Mouse (Mus musculus) liver, embryonic 11.5 days (tissue): ENCODE measurements at regions not wholly inside any gene's neighbourhood (a gene's known extent, or its start where the extent isn't known, plus 50 kb on each side); places are given as distances from the start of the nearest gene placed in this dataset.

Experiments
- ATAC-seq: fragments of 200-750 bp; cut with Nextera tagmentation; replicated peaks from 2 replicates; pipeline ENCODE4 v1.8.0; 2017; ENCODE audit warnings: moderate number of reproducible peaks, mild to moderate bottlenecking, moderate TSS enrichment, moderate library complexity; ENCODE audit not compliant: low FRiP score
- DNase-seq: peaks from one replicate; pipeline ENCODE4 v3.0.0-alpha.2; 2017; ENCODE audit warnings: low spot score
- H3K27ac ChIP-seq: fragments of 300-500 bp; sonication (generic); 2 replicates; pipeline ENCODE4 v1.5.1; 2014; ENCODE audit warnings: mild to moderate bottlenecking, low read depth, low read length, control low read depth
- H3K27me3 ChIP-seq: fragments of 300-500 bp; sonication (generic); replicated peaks from 2 replicates; pipeline ENCODE4 v1.6.1; 2014; ENCODE audit warnings: low read length, mixed read lengths; ENCODE audit not compliant: control insufficient read depth, insufficient read depth
- H3K36me3 ChIP-seq: fragments of 300-500 bp; sonication (generic); 2 replicates; pipeline ENCODE4 v1.6.1; 2014; ENCODE audit warnings: mild to moderate bottlenecking, low read length, moderate library complexity, mixed read lengths; ENCODE audit not compliant: control insufficient read depth, insufficient read depth
- H3K4me1 ChIP-seq: fragments of 300-500 bp; sonication (generic); replicated peaks from 2 replicates; pipeline ENCODE4 v1.6.1; 2014; ENCODE audit warnings: low read length, mixed read lengths; ENCODE audit not compliant: control insufficient read depth, insufficient read depth
- H3K4me2 ChIP-seq: fragments of 300-500 bp; sonication (generic); 2 replicates; pipeline ENCODE4 v1.6.1; 2014; ENCODE audit warnings: mild to moderate bottlenecking, control low read depth, moderate library complexity
- H3K4me3 ChIP-seq: fragments of 300-500 bp; sonication (generic); 2 replicates; pipeline ENCODE4 v1.5.1; 2014; ENCODE audit warnings: low read depth, low read length, control low read depth
- H3K9ac ChIP-seq: fragments of 300-500 bp; sonication (generic); 2 replicates; pipeline ENCODE4 v1.6.1; 2014; ENCODE audit warnings: low read depth, low read length, control low read depth
- H3K9me3 ChIP-seq: fragments of 300-500 bp; sonication (generic); 2 replicates; pipeline ENCODE4 v1.6.1; 2016; ENCODE audit warnings: low read length, inconsistent platforms, mixed read lengths; ENCODE audit not compliant: control insufficient read depth
- WGBS: fragments of 180-500 bp; shearing (Covaris S2); extraction: QIAGEN DNeasy Blood & Tissue Kit; methylation state at CpG from one replicate; pipeline ENCODE4 v1.1.7; 2014; 5-methylcytosine and 5-hydroxymethylcytosine counted together

GRCm38 (mm10) chr1:72929774-72930173 lies 55.1 kb upstream of the Igfbp5 start:
- 69% methylated on average over 4 of the region's 4 CpGs for WGBS
- DNase-seq (no peak), ATAC-seq (no peak)
- Histone ChIP-seq H3K4me2 (no peak overlapping the region), H3K9me3 (no peaks in the 10 kb centered on the region), H3K27ac (no peak overlapping the region), H3K4me3 (no peak overlapping the region), H3K27me3 (no peaks in the 10 kb centered on the region), H3K36me3 (no peaks in the 10 kb centered on the region), H3K4me1 (no peaks in the 10 kb centered on the region), H3K9ac (no peak overlapping the region)
